Mouse (Mus musculus) erythroblast, embryonic 14.5 days (primary cell): ENCODE measurements around the gene Map4k5.

Experiments used
- GATA1 ChIP-seq: IDR thresholded peaks from 2 replicates; pipeline ENCODE4 v1.6.1; 2012; ENCODE audit warnings: low read length, inconsistent platforms, mixed read lengths
- TAL1 ChIP-seq: IDR thresholded peaks from 3 replicates; pipeline ENCODE4 v1.6.1; 2012; ENCODE audit warnings: low read length, inconsistent platforms, mixed read lengths

GRCm38 (mm10) chr12:69887776-69888175 is 5.2 kb downstream of the Map4k5 start:
- TF ChIP-seq TAL1 (no peak), GATA1 (no peak)
